Comparison of ENCODE assay signal across 8 mouse cellular contexts in the genomic region with DNA sequence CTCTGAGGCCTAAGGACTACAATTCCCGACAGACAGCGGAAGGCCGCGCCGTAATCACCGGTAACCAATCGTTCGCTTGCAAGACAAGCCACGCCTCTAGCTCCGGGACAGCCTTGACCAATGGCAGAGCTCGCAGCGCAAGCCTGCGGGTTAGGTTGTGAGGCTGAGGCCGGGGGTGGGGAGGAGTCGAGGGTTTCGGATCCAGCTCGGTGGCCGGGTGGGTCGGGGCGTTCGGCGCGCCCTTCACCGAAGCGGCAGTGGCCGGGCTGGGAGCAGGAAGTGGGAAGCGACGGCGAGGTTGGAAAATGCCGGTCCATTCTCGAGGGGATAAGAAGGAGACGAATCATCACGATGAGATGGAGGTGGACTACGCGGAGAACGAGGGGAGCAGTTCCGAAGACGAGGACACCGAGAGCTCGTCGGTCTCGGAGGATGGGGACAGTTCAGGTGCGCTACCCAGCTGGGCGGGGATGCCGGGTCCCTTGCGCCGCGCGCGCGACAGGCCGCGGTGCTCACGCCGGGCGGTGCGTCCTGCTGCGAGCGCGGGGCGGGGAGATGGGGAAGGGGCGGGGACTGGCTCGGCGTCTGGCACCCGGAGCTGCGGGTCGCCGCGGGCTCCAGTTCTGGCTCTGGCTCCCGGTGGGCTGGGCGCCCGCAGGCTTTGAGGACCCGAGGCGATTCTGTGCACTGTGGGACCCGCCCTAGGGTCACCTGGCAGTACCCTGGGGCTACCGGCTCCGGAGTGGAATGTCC. TPM values are rescaled to one million over a fixed set of nuclear protein-coding genes. Genes with fewer than 3 reads are reported as not detected.
DNase-seq lines count a peak whose midpoint lies in the region; ATAC-seq and TF ChIP-seq lines count a peak whose summit lies in the region.

A gene (plus strand): TSS at position 126 of the 753 bp plus-strand sequence.

- peak; percentile 100 for DNase-seq in 416B (ENCODE audit: low read depth)
- peak; percentile 95 for DNase-seq in heart, adult 8-10 months (ENCODE audit: low spot score)
- DNase-seq in monocyte, adult 2 months (ENCODE audit: low read depth in 1 of 2, low spot score in 2 of 2), result peak; percentile 82 to 84
- peak; percentile 97 to 98 for DNase-seq in spleen, postnatal 36 days (ENCODE audit: low spot score in 2 of 2)

- peak within 1 kb of the TSS; percentile 58 for H3K4me2 ChIP-seq in embryonic facial prominence, embryonic 15.5 days (replicated peaks)
- peak within 1 kb of the TSS; percentile 74 for H3K4me2 ChIP-seq in kidney, embryonic 14.5 days (replicated peaks; ENCODE audit: low read depth, low read length)
- peak within 1 kb of the TSS; percentile 50 for H3K4me2 ChIP-seq in limb, embryonic 15.5 days

- H3K4me3 ChIP-seq in bone marrow, adult 2 months (replicated peaks; ENCODE audit: control insufficient read depth, low read depth, low read length), result peak within 1 kb of the TSS; percentile 85
- peak within 1 kb of the TSS; percentile 74 for H3K4me3 ChIP-seq in embryonic facial prominence, embryonic 15.5 days (replicated peaks)
- H3K4me3 ChIP-seq in kidney, embryonic 14.5 days (ENCODE audit: low read length), result peak within 1 kb of the TSS; percentile 78
- peak within 1 kb of the TSS; percentile 67 for H3K4me3 ChIP-seq in limb, embryonic 15.5 days

- no peak for TF ChIP-seq CTCF in bone marrow, adult 2 months (IDR thresholded peaks at IDR 0.05; ENCODE audit: control insufficient read depth, insufficient read depth, low read length)

- peak; percentile 99 for ATAC-seq in embryonic facial prominence, embryonic 15.5 days (ENCODE audit: insufficient number of reproducible peaks, low FRiP score, low TSS enrichment, low read depth)
- peak; percentile 99 for ATAC-seq in kidney, embryonic 14.5 days (ENCODE audit: low FRiP score, low TSS enrichment)
- peak; percentile 99 for ATAC-seq in limb, embryonic 15.5 days (ENCODE audit: insufficient number of reproducible peaks, low FRiP score, low TSS enrichment, low read depth)

- peak within 1 kb of the TSS; percentile 72 for H3K27ac ChIP-seq in bone marrow, adult 2 months (ENCODE audit: control insufficient read depth, insufficient read depth, low read depth, low read length, poor library complexity)
- peak within 1 kb of the TSS; percentile 96 for H3K27ac ChIP-seq in embryonic facial prominence, embryonic 15.5 days (replicated peaks)
- H3K27ac ChIP-seq in kidney, embryonic 14.5 days (ENCODE audit: low read depth, low read length), result peak within 1 kb of the TSS; percentile 93
- peak within 1 kb of the TSS; percentile 94 for H3K27ac ChIP-seq in limb, embryonic 15.5 days

- H3K4me1 ChIP-seq in bone marrow, adult 2 months (ENCODE audit: control insufficient read depth, insufficient read depth, low read length), result no peaks in the 10 kb centered on the region
- peaks cover 4% of the 10 kb centered on the region for H3K4me1 ChIP-seq in embryonic facial prominence, embryonic 15.5 days
- 0 out of 2 replicates have a peak, but pooled peaks cover 4% of the 10 kb centered on the region for H3K4me1 ChIP-seq in kidney, embryonic 14.5 days (ENCODE audit: control insufficient read depth, insufficient read depth, low read length)
- 0 out of 2 replicates have a peak, but pooled peaks cover 2% of the 10 kb centered on the region for H3K4me1 ChIP-seq in limb, embryonic 15.5 days

- TF ChIP-seq POLR2A in bone marrow, adult 2 months (IDR thresholded peaks at IDR 0.05; ENCODE audit: borderline replicate concordance, control insufficient read depth, low read depth, low read length), result peak; percentile 41; the same call in 1 of the 2 replicates

- no peaks in the 10 kb centered on the region for H3K27me3 ChIP-seq in embryonic facial prominence, embryonic 15.5 days
- no peaks in the 10 kb centered on the region for H3K27me3 ChIP-seq in kidney, embryonic 14.5 days (ENCODE audit: control insufficient read depth, insufficient read depth, low read length)
- H3K27me3 ChIP-seq in limb, embryonic 15.5 days, result no peaks in the 10 kb centered on the region

- H3K36me3 ChIP-seq in embryonic facial prominence, embryonic 15.5 days, result no peaks in the 10 kb centered on the region; the same call in 1 of the 2 replicates
- no peaks in the 10 kb centered on the region; the same call in 1 of the 2 replicates for H3K36me3 ChIP-seq in kidney, embryonic 14.5 days (ENCODE audit: control insufficient read depth, insufficient read depth, low read length)
- H3K36me3 ChIP-seq in limb, embryonic 15.5 days, result peaks cover 4% of the 10 kb centered on the region; the same call in 1 of the 2 replicates

- no peaks in the 10 kb centered on the region for H3K9me3 ChIP-seq in embryonic facial prominence, embryonic 15.5 days (replicated peaks)
- H3K9me3 ChIP-seq in kidney, embryonic 14.5 days (ENCODE audit: control insufficient read depth, low read length), result no peaks in the 10 kb centered on the region
- H3K9me3 ChIP-seq in limb, embryonic 15.5 days, result no peaks in the 10 kb centered on the region

- H3K9ac ChIP-seq in embryonic facial prominence, embryonic 15.5 days, result peak within 1 kb of the TSS; percentile 68
- peak within 1 kb of the TSS; percentile 86 for H3K9ac ChIP-seq in kidney, embryonic 14.5 days (ENCODE audit: low read depth, low read length)
- peak within 1 kb of the TSS; percentile 51 for H3K9ac ChIP-seq in limb, embryonic 15.5 days

- under 1% methylated on average over 77 of the region's 77 CpGs for WGBS in bone marrow, adult 2 months
- under 1% methylated on average over 76 of the region's 77 CpGs for WGBS in embryonic facial prominence, embryonic 15.5 days
- WGBS in kidney, embryonic 14.5 days, result under 1% methylated on average over 63 of the region's 77 CpGs
- WGBS in limb, embryonic 15.5 days, result under 1% methylated on average over 69 of the region's 77 CpGs

RNA-seq across cellular contexts. Expression of the gene that starts here (rescaled TPM):
- polyA plus RNA-seq in bone marrow, adult 2 months (2011; ENCODE audit: insufficient read depth, insufficient read length, low replicate concordance, missing spikeins), result 8.5 and 28.3 TPM in 2 replicates
- 39.8 and 43.6 TPM in 2 replicates for polyA plus RNA-seq in embryonic facial prominence, embryonic 15.5 days (2015; fragmentation: Nextera tagmentation; extraction: Ambion mirVana)
- total RNA-seq in heart, adult 8-10 months (2022), result 10 to 100 TPM; 19.1 to 30.5 (median 25.2) TPM
- polyA plus RNA-seq in kidney, embryonic 14.5 days (2014; fragmentation: Nextera tagmentation; extraction: Ambion mirVana), result 31.6 and 36.4 TPM in 2 replicates
- 43.8 and 45.0 TPM in 2 replicates for polyA plus RNA-seq in limb, embryonic 15.5 days (2015; fragmentation: Nextera tagmentation; extraction: Ambion mirVana)

Comparison
In these comparisons a context has a peak if more than half of its experiments do, and no peak if none do; other contexts are left out.
1. Peak in every context shown above with its lines: DNase-seq, ATAC-seq, H3K4me3 ChIP-seq and H3K27ac ChIP-seq.